Mouse (Mus musculus) stomach, postnatal 0 days (tissue): Measurements from ENCODE around the gene Tcirg1.

Experiments used
- CTCF ChIP-seq: IDR thresholded peaks from 2 replicates; pipeline ENCODE4 v1.5.1; 2016; ENCODE audit warnings: antibody characterized with exemption, low read depth, mild to moderate bottlenecking, moderate library complexity
- EP300 ChIP-seq: optimal IDR thresholded peaks from 2 replicates; pipeline ENCODE3; 2016; ENCODE audit warnings: antibody characterized with exemption

DNA sequence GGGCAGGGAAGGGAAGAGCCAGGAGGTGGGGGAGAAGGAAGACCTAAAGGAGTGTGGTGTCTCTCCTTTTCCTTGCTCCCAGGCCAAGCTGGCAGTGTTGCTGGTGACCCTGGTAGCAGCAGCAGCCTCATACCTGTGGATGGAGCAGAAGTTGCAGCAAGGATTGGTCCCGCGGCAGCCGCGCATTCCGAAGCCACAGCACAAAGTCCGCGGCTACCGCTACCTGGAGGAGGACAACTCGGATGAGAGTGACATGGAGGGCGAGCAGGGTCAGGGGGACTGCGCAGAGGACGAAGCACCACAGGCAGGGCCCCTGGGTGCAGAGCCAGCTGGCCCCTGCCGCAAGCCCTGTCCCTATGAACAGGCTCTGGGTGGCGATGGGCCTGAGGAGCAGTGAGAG lies 41.6 kb upstream of the Tcirg1 start:
- TF ChIP-seq CTCF = no peak
- TF ChIP-seq EP300 = no peak
